ENCODE assay signal across 20 mouse cellular contexts in genomic region chr10:61389020-61389419, GRCm38 (mm10). TPM values are rescaled to one million over a fixed set of nuclear protein-coding genes. Genes with fewer than 3 reads are reported as not detected.
DNase-seq lines count a peak whose midpoint lies in the region; ATAC-seq lines count a peak whose summit lies in the region.
"Had no signal": no experiment of that assay in that cellular context is flagged by ENCODE, and none has a peak within 500 bp of the region (broad histone marks: within the 10 kb centered on the region; RNA-seq: fewer than 3 reads in every experiment).

No protein-coding gene starts in this region.

- H3K4me3 ChIP-seq in intestine, embryonic 16.5 days (ENCODE audit: low read length) = no peak overlapping the region
- H3K4me3 ChIP-seq in intestine, embryonic 15.5 days (replicated peaks) = no peak overlapping the region
- no peak overlapping the region for H3K4me3 ChIP-seq in hindbrain, embryonic 10.5 days
- no peak overlapping the region for H3K4me3 ChIP-seq in hindbrain, embryonic 16.5 days (ENCODE audit: low read length)
- H3K4me3 ChIP-seq in neural tube, embryonic 12.5 days = no peak overlapping the region
- H3K4me3 ChIP-seq in forebrain, embryonic 16.5 days (replicated peaks; ENCODE audit: low read length) = no peak overlapping the region
- H3K4me3 ChIP-seq: forebrain, embryonic 10.5 days; kidney, embryonic 15.5 days; liver, embryonic 13.5 days; lung, embryonic 15.5 days; stomach, embryonic 15.5 days had no signal

- H3K4me1 ChIP-seq in intestine, embryonic 16.5 days (ENCODE audit: control insufficient read depth, insufficient read depth, low read length) = peaks cover 3% of the 10 kb centered on the region
- H3K4me1 ChIP-seq in intestine, embryonic 15.5 days (replicated peaks) = peaks cover 21% of the 10 kb centered on the region
- H3K4me1 ChIP-seq in hindbrain, embryonic 10.5 days (replicated peaks) = peaks cover 41% of the 10 kb centered on the region
- peaks cover 3% of the 10 kb centered on the region for H3K4me1 ChIP-seq in hindbrain, embryonic 16.5 days (ENCODE audit: control insufficient read depth, insufficient read depth, low read depth, low read length)
- H3K4me1 ChIP-seq in neural tube, embryonic 12.5 days = peaks cover 3% of the 10 kb centered on the region; the same call in 1 of the 2 replicates
- H3K4me1 ChIP-seq in forebrain, embryonic 16.5 days (replicated peaks; ENCODE audit: control insufficient read depth, insufficient read depth, low read length) = peaks cover 2% of the 10 kb centered on the region

- DNase-seq in hindbrain, embryonic 10.5 days (ENCODE audit: low spot score) = peak; percentile 29
- no peak for DNase-seq in embryo, embryonic 10 days (ENCODE audit: low spot score)
- DNase-seq: adrenal gland, adult 8-10 months; cerebellum, adult 18-20 months; gastrocnemius, postnatal 36 days; heart, postnatal 14 days; liver, embryonic 13.5 days; thymus, postnatal 36 days had no signal

- H3K27ac ChIP-seq in intestine, embryonic 16.5 days (ENCODE audit: low read length) = no peak overlapping the region
- no peak overlapping the region for H3K27ac ChIP-seq in intestine, embryonic 15.5 days
- peak overlapping the region; percentile 69 for H3K27ac ChIP-seq in hindbrain, embryonic 10.5 days
- H3K27ac ChIP-seq in hindbrain, embryonic 16.5 days (ENCODE audit: low read depth, low read length) = no peak overlapping the region
- no peak overlapping the region for H3K27ac ChIP-seq in neural tube, embryonic 12.5 days
- no peak overlapping the region for H3K27ac ChIP-seq in forebrain, embryonic 16.5 days (ENCODE audit: low read length)
- H3K27ac ChIP-seq: forebrain, embryonic 10.5 days; kidney, embryonic 15.5 days; liver, embryonic 13.5 days; lung, embryonic 15.5 days; macrophage; stomach, embryonic 15.5 days had no signal

- no peaks in the 10 kb centered on the region for H3K9me3 ChIP-seq in intestine, embryonic 16.5 days (ENCODE audit: control insufficient read depth, low read length)
- no peaks in the 10 kb centered on the region for H3K9me3 ChIP-seq in intestine, embryonic 15.5 days
- no peaks in the 10 kb centered on the region for H3K9me3 ChIP-seq in hindbrain, embryonic 10.5 days
- H3K9me3 ChIP-seq in hindbrain, embryonic 16.5 days (ENCODE audit: control insufficient read depth, low read length) = no peaks in the 10 kb centered on the region
- H3K9me3 ChIP-seq in neural tube, embryonic 12.5 days = no peaks in the 10 kb centered on the region
- no peaks in the 10 kb centered on the region for H3K9me3 ChIP-seq in forebrain, embryonic 16.5 days (ENCODE audit: control insufficient read depth, low read length)
- H3K9me3 ChIP-seq: forebrain, embryonic 10.5 days; kidney, embryonic 15.5 days; liver, embryonic 13.5 days; lung, embryonic 15.5 days; stomach, embryonic 15.5 days had no signal

- 0 out of 2 replicates have a peak overlapping the region, but pooled peaks have one; percentile 14 for H3K9ac ChIP-seq in intestine, embryonic 16.5 days (ENCODE audit: low read depth, low read length)
- no peak overlapping the region for H3K9ac ChIP-seq in intestine, embryonic 15.5 days
- no peak overlapping the region for H3K9ac ChIP-seq in hindbrain, embryonic 16.5 days (ENCODE audit: low read depth, low read length)
- no peak overlapping the region for H3K9ac ChIP-seq in neural tube, embryonic 12.5 days
- no peak overlapping the region for H3K9ac ChIP-seq in forebrain, embryonic 16.5 days (replicated peaks; ENCODE audit: low read depth, low read length)
- H3K9ac ChIP-seq: kidney, embryonic 15.5 days; liver, embryonic 13.5 days; lung, embryonic 15.5 days; stomach, embryonic 15.5 days had no signal

- no peak for ATAC-seq in intestine, embryonic 16.5 days
- ATAC-seq in intestine, embryonic 15.5 days = no peak
- ATAC-seq in hindbrain, embryonic 16.5 days = peak; percentile 88
- peak; percentile 21; the same call in 1 of the 2 replicates for ATAC-seq in neural tube, embryonic 12.5 days (ENCODE audit: low FRiP score, low read depth)
- ATAC-seq in forebrain, embryonic 16.5 days = no peak

- no peaks in the 10 kb centered on the region for H3K36me3 ChIP-seq in intestine, embryonic 16.5 days (ENCODE audit: control insufficient read depth, insufficient read depth, low read length)
- H3K36me3 ChIP-seq in intestine, embryonic 15.5 days = no peaks in the 10 kb centered on the region
- no peaks in the 10 kb centered on the region for H3K36me3 ChIP-seq in hindbrain, embryonic 10.5 days
- no peaks in the 10 kb centered on the region for H3K36me3 ChIP-seq in hindbrain, embryonic 16.5 days (ENCODE audit: control insufficient read depth, insufficient read depth, low read length)
- no peaks in the 10 kb centered on the region for H3K36me3 ChIP-seq in neural tube, embryonic 12.5 days
- no peaks in the 10 kb centered on the region for H3K36me3 ChIP-seq in forebrain, embryonic 16.5 days (ENCODE audit: control insufficient read depth, insufficient read depth)
- H3K36me3 ChIP-seq: forebrain, embryonic 10.5 days; kidney, embryonic 15.5 days; liver, embryonic 13.5 days; lung, embryonic 15.5 days; stomach, embryonic 15.5 days had no signal

- H3K4me2 ChIP-seq in intestine, embryonic 16.5 days (ENCODE audit: low read depth, low read length) = no peak overlapping the region
- H3K4me2 ChIP-seq in intestine, embryonic 15.5 days (replicated peaks) = no peak overlapping the region
- no peak overlapping the region for H3K4me2 ChIP-seq in hindbrain, embryonic 16.5 days (ENCODE audit: low read length)
- no peak overlapping the region for H3K4me2 ChIP-seq in neural tube, embryonic 12.5 days (replicated peaks)
- no peak overlapping the region for H3K4me2 ChIP-seq in forebrain, embryonic 16.5 days (ENCODE audit: low read length)
- H3K4me2 ChIP-seq: heart, embryonic 11.5 days; kidney, embryonic 15.5 days; liver, embryonic 13.5 days; lung, embryonic 15.5 days; stomach, embryonic 15.5 days had no signal

- 62% methylated on average over 5 of the region's 5 CpGs for WGBS in intestine, embryonic 16.5 days
- WGBS in intestine, embryonic 15.5 days = 74% methylated on average over 5 of the region's 5 CpGs
- WGBS in hindbrain, embryonic 10.5 days = 24% methylated on average over 5 of the region's 5 CpGs
- WGBS in hindbrain, embryonic 16.5 days = 24% methylated on average over 5 of the region's 5 CpGs
- 15% methylated on average over 5 of the region's 5 CpGs for WGBS in neural tube, embryonic 12.5 days
- 36% methylated on average over 5 of the region's 5 CpGs for WGBS in forebrain, embryonic 16.5 days

- no peaks in the 10 kb centered on the region for H3K27me3 ChIP-seq in intestine, embryonic 16.5 days (replicated peaks; ENCODE audit: control insufficient read depth, insufficient read depth, low read length)
- H3K27me3 ChIP-seq in intestine, embryonic 15.5 days (replicated peaks) = no peaks in the 10 kb centered on the region
- peaks cover 20% of the 10 kb centered on the region for H3K27me3 ChIP-seq in hindbrain, embryonic 10.5 days (ENCODE audit: insufficient read depth, poor library complexity, severe bottlenecking)
- no peaks in the 10 kb centered on the region for H3K27me3 ChIP-seq in hindbrain, embryonic 16.5 days (replicated peaks; ENCODE audit: control insufficient read depth, insufficient read depth, low read length)
- no peaks in the 10 kb centered on the region for H3K27me3 ChIP-seq in neural tube, embryonic 12.5 days (replicated peaks)
- no peaks in the 10 kb centered on the region for H3K27me3 ChIP-seq in forebrain, embryonic 16.5 days (replicated peaks; ENCODE audit: control insufficient read depth, insufficient read depth, low read length)
- H3K27me3 ChIP-seq: kidney, embryonic 15.5 days; lung, embryonic 15.5 days; stomach, embryonic 15.5 days had no signal

RNA-seq across cellular contexts. Expression of gene Pald1, which starts 5.7 kb away (rescaled TPM):
- 13.2 and 15.0 TPM in 2 replicates for polyA plus RNA-seq in intestine, embryonic 16.5 days (2015; fragmentation: Nextera tagmentation; extraction: Ambion mirVana)
- polyA plus RNA-seq in intestine, embryonic 15.5 days (2015; fragmentation: Nextera tagmentation; extraction: Ambion mirVana) = 14.5 and 16.3 TPM in 2 replicates
- 35.7 and 40.3 TPM in 2 replicates for polyA plus RNA-seq in hindbrain, embryonic 10.5 days (2016; fragmentation: Nextera tagmentation; extraction: Ambion mirVana)
- polyA plus RNA-seq in hindbrain, embryonic 16.5 days (2015; fragmentation: Nextera tagmentation; extraction: Ambion mirVana) = 26.9 and 30.6 TPM in 2 replicates
- polyA plus RNA-seq in neural tube, embryonic 12.5 days (2016; fragmentation: Nextera tagmentation; extraction: Ambion mirVana) = 32.8 and 34.8 TPM in 2 replicates
- polyA plus RNA-seq in forebrain, embryonic 16.5 days (2015; fragmentation: Nextera tagmentation; extraction: Ambion mirVana) = 17.1 and 18.0 TPM in 2 replicates

RNA-seq across cellular contexts. Expression of gene Nodal, which starts 28.8 kb away (rescaled TPM):
- polyA plus RNA-seq in intestine, embryonic 16.5 days (2015; fragmentation: Nextera tagmentation; extraction: Ambion mirVana) = 0.15 and 0.16 TPM in 2 replicates
- polyA plus RNA-seq in intestine, embryonic 15.5 days (2015; fragmentation: Nextera tagmentation; extraction: Ambion mirVana) = 0.09 and 0.20 TPM in 2 replicates
- 0.12 and 0.24 TPM in 2 replicates for polyA plus RNA-seq in hindbrain, embryonic 10.5 days (2016; fragmentation: Nextera tagmentation; extraction: Ambion mirVana)
- 0.24 and 0.56 TPM in 2 replicates for polyA plus RNA-seq in hindbrain, embryonic 16.5 days (2015; fragmentation: Nextera tagmentation; extraction: Ambion mirVana)
- polyA plus RNA-seq in neural tube, embryonic 12.5 days (2016; fragmentation: Nextera tagmentation; extraction: Ambion mirVana) = 0.13 TPM in 1 of 2 replicates, not detected in the other
- 0.10 and 0.15 TPM in 2 replicates for polyA plus RNA-seq in forebrain, embryonic 16.5 days (2015; fragmentation: Nextera tagmentation; extraction: Ambion mirVana)
- polyA plus RNA-seq: heart, embryonic 11.5 days; limb, embryonic 11.5 days; macrophage had no signal

Comparison
In these comparisons a context has a peak if more than half of its experiments do, and no peak if none do; other contexts are left out.
1. ATAC-seq: peak in hindbrain, embryonic 16.5 days (single experiment) and neural tube, embryonic 12.5 days (single experiment); none in intestine, embryonic 16.5 days (single experiment), intestine, embryonic 15.5 days (single experiment) and forebrain, embryonic 16.5 days (single experiment).